Mouse (Mus musculus): ENCODE results near the gene Gm5136.

Gene Gm5136

DNA sequence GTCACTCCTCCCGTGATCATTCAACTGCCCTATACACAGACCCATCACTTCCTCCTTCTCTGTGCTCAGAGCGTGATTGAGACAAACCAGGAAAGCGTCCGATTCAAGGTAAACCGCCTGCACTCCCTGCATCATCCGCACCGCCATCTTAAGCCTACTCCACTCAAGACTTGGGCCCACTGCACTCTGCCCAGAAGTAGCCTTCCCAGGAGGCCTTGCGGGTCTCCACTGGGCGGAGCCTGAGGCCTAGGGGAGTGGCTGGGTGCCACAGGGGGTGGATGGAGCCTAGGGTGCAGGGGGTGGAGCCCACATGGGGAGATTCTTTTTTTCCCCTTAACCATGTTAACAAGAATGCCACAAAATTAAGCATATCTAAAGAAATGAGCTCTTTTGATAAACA is at the start of gene Gm5136:
Gene Gm5136 (minus strand): TSS at position 215 of the 400 bp plus-strand sequence.
- DNase-seq, result no peak

DNA sequence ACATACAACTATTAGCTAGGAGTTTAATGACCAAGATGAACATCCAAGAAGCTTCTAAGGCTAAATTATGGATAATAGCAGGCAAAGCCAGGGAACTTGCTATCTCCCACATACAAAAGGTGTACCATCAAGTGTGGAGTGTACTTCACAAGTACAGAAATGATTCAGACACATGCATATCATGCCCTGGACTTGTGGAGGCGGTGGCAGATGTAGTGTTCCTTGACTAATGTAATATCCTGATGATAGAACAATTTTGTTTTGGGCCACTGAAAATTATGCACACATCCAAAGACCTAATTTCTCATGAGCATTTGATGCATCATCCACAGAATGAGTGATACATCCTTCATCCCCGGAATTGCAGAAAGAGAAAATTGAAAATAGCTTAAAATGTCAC is 43.8 kb upstream of the Gm5136 start:
- DNase-seq, result peak; percentile 54

DNA sequence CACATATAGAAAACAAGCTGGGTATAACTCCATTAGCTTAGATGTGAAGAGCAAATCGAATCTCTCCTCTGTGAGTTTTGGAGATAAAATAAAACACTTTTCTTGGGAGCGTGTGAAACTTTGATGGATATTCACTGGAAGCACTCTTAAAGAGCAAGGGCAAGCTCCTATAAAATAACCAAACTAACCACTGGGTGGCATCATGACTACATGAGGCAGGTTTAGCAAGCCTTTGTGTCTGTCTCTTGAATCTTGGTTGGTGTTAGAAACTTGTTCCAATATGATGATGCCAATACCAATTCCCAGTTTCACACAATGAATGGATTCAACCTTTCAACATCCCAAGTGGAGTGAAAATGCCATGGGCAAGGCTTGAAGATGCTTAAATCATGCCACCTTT is 34.0 kb upstream of the Gm5136 start:
- DNase-seq, result no peak

DNA sequence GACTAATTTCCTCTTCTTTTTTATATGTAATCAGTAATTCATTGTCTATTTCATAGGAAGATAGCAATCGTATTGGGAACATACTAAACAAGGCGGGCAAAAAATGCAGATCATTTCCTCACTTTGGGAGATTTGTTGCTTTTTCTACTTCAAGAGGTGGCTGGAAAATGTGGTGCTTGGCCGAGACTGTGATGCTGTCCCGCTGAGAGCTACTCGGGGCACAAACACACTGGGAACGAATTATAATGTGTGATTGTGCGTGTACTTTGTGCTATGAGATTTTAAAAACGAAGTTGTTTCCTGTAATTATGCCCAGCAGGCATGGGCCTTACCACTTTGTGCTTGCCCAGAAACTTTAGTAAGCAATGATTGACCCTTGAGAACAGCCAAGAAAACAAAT is 29.0 kb upstream of the Gm5136 start:
- no peak for DNase-seq

DNA sequence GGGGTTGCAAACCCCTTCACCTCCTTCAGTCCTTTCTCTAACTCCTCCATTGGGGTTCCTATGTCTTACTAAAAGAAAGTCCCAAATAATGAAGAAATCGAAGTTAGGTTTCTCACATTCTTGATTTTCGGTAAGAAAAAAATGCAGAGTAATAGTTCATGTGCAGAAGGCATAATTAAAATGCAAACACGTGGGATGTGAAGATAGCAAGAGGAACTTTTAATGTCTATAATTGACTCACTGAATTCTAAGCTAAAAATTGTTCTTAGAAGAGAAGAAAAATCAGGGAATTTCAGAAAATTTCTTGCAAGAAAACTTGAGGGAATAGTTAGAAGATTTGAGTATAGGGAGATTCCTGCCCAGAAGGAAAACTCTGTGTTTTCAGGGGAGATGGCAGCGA is 26.4 kb upstream of the Gm5136 start:
- DNase-seq, result no peak

DNA sequence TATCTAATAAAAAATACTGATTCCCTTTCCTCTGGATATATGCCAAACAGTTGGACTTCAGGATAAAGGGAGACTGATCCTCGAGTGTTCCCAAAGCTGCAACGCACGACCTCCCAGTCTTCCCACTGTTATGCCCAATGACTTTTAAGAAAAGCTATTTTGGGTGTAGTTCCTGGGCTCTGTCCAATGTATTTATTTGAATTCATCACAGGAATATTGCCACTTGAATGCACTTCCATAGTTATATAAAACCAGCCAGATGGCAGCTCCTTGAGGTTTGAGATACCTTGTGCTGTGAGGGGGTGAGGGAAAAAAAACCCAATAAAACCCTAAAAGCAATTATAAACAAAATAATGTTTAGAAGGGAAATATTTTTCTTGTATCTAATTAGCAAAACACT is 24.9 kb upstream of the Gm5136 start:
- DNase-seq, result no peak

DNA sequence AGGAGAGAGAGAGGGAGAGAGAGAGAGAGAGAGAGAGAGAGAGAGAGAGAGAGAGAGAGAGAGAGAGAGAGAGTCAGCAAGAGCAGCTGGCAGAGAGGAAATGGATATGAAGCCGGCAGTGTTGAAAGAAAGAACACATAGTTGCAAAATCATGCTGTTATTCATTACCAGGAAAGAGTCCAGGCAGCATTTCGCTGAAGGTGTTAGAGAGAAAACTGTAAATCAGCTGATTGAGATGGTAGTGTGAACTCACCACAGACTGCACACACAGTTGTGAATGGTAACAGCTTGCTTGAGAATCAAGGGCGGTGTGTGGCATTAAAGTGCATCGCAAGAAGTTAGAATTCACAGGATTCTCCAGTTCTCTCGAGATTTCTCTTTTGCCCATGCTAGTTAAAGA is 10.6 kb upstream of the Gm5136 start:
- DNase-seq, result peak; percentile 73

DNA sequence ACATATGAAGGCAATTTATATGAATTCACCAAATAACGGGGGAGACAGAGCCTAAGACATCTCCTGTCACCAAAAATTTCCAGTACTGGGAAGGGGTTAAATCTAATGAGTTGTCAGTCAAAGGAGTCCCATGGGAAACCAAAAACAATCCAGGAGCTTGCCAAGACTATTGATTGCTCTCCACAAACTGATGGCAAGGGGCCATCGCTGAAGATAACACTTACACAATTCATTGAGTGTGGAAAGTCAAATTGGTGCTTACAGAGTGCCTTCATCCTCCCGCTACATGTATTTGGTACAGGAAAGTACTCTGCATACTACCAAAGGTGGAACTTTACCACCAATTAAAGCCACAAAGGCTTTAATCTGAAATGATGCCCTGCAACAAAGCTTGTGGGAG is 5.7 kb upstream of the Gm5136 start:
- DNase-seq, result no peak

DNA sequence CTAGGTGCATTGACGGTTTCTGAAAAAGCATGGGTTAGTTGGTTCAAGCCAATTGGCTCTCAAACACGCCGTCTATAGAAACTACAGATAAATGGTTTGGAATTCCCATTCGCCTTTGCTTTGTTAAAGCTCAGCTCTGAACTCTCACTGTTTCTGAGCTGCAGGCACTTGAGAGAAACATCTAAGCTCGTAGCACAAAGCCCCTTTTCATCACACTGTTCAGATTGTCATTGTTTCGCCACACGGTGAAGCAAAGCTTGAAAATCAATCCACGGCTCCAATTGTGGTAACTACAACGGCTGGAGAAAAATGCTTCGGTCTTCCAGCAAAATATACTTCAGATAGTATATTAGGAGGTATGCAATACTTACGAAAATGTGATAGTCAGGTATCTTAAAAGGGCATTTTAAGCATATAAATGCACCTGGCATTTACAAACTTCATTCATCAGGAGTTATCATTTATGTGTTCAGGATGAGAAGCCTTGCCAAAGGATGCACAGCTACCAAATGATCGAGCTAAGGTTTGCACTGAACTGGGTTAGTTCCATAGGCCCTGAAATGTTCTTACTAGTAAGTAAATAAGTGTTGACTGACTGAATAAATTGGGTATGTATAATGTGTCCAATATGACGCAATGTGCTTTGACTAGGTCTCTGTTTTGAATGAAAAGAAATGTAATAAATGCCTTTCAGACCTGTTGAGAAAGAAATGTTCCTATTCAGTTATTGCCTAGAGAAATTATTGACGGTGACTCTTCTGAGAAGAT is 1.6 kb upstream of the Gm5136 start:
- DNase-seq, result no peak

DNA sequence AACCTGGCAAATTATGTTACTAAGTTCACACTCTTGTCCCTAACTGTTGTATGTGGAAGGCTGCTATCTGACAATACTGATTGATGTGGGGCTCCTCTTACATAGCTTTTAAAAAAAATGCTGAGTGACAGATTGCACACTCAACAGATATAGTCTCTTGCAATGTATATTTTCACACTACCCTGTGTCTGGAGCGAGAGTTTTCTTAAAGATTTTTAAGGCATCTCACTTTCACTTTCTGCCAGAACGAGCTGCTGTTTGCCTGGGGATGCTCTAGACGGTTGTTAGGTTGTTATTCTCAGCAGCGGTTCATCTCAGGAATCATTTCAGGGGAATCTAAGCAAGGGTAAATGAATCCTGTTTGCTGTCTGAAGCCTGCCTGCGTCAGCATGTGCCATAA is 2.9 kb downstream of the Gm5136 start:
- DNase-seq, result no peak

DNA sequence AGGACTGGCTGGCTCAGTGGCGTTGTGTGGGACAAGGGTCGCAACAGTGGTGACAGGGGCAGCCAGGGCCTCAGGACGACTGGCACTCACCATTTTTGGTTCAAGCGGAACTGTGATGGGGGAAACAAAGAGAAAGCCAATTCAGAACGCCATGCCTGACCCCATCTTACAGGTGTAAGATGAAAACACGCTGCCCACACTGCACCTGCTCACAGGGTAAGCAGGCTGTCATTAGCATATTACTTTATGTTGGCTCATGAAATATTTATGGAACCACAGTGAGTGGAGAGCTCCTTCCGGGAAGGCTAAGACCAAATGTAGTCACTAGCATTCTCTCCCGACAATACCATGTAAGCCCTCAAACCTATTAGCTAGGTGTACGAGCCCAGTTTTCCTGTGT is 9.0 kb downstream of the Gm5136 start:
- no peak for DNase-seq

DNA sequence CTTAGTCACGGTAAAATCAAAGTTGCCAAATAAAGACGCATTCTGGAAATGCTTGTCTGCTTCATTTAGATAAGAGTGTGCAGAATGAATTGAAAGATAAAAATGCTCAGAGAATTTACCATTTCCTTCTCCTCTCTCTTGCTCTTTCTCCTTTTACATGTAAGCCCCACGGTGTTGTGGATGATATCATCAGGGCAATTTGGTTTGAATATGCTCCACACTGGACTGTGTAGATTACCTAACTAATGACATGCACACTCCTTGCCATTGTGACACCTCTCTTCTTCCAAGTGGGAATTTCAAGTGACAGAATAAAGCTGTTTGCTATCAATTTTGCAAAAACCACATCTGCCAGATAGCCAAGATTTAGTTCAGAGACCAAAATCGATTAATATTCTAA is 13.3 kb downstream of the Gm5136 start:
- DNase-seq, result no peak

DNA sequence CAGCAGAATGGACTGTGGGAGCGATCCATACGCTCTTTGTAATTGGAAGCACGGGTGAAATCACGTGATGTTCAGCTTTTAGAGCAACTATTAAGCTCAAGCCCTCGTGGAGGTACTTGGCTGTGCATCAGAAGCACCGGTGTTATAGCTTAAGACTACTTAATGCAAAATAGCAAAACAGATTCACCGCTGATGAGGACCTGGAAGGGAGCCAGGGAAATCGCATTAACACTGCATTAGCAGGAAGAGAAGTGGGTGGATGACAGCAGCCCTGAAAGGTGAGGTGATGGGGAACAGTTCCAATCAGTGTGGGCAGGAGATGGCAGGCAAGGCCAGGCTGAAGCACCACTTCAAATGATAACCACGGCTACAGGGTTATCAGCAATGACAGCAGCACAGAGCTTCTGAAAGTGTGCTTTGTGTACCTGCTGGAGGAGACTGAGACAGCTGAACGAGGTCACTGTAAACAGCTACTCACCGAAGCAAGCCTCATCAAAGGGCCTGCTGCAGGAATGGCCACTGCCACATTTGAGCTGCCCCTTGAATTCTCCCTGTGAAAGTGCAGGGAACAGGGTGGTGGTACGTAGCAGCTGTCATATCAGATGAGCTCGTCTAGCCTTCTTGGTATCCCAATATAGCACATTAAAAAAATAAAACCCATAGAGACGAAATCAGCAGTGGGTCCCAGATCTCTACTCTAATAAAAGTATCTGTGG is 20.1 kb downstream of the Gm5136 start:
- DNase-seq, result peak; percentile 68

DNA sequence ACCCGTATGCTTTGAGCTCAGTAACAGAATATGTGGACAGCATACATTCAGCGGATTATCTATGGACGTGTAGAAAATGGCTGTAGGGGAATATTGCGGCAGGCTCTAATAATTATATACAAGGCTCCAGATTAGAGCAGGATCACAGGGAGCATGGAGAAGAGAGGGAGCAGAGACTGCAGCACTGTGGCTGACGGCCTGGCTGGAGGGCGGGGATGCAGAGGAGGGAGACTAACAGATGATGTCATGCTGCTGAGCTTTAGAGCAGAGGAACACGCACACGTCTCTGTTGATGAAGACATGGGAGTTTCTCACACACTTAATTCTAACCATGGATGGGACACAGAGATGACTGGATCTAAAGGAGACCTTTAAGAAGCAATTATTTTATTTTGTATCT is 22.9 kb downstream of the Gm5136 start:
- no peak for DNase-seq

DNA sequence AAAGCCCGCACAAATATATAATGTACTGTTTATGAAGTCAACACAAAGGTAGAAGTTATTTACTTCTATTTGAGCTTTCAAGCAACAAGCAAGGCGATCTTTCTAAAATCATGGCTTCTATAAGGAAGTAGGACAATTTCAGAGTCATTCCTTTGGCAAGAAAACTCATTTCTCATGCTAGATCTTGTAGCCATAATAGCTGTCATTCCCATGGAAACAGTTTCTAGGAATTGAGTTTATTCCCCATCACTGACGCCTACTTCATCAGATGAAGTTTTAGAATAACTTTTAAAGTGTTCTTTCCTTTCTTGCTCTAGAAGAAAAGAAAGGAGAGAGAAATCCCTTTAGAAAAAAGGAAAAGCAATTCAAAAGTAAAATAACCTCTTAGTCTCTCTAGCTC is 31.0 kb downstream of the Gm5136 start:
- DNase-seq, result no peak

DNA sequence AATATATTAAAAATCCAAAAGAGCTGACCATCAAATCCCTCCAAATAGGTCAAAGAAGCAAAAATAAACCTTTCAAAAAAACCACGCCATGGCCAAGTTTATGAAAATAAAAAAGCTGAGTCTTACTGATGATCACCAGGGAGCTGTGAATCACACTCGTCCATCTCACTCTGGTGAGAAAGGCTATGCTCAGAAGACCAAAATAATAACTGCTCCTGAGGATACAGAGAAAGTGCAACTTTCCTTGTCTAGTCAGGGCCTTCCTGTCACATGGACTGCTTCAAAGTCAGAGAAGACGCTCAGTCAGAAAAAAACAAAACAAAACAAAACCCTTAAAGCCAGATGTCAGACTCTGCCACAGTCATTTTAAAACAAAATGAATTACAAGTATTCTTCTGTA is 39.7 kb downstream of the Gm5136 start:
- no peak for DNase-seq

DNA sequence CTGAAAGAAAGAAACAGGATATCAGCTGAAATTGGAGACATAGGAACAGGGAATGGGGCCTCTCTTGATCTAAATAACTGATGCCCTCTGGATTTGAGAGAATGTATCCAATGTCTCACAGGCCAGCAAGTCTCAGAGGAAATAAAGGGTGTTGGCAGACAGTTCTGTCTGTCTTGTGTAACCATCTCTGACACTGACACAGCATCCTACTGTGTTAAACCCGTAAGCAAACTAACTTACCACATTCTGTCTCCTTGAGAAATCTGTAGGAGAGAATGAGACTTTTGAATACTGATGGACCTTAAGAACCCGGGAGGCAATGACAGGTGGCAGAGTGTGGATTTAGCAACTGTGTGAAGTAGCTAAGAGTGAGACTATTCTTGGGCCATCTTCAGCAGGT is 41.7 kb downstream of the Gm5136 start:
- no peak for DNase-seq

DNA sequence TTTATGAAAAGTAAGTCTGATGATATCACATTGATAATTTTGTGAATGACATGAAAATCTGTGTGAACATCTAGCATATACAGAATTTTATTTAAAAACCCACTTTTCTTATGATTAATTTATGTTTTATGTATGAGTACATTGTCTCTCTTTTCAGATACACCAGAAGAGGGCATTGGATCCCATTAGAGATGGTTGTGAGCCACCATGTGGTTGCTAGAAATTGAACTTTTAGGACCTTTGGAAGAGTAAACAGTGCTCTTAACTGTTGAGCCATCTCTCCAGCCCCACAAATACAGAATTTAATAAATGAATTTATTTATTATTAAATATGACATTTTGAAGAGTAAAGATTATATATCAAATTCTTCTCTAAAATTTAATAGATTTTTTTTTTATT is 42.3 kb downstream of the Gm5136 start:
- DNase-seq, result no peak

DNA sequence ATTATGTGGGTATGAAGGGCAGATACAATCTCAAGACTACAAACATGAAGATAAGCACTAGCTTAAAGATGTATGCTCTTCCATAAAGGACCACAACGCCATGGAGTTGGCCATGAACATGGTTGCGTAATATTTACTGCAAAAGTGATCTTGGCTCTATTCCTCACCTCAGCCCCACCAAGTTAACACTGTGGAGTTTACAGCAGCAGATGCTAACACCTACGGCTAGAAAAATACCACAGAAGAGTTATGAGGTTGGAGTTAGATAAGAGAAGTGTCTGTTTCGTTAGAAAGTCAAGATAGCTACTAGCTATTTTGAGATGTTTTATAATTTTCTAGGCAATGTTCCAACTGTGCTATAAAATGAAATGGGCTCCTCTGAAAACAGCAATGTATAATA is 43.1 kb downstream of the Gm5136 start:
- DNase-seq, result peak; percentile 65

DNA sequence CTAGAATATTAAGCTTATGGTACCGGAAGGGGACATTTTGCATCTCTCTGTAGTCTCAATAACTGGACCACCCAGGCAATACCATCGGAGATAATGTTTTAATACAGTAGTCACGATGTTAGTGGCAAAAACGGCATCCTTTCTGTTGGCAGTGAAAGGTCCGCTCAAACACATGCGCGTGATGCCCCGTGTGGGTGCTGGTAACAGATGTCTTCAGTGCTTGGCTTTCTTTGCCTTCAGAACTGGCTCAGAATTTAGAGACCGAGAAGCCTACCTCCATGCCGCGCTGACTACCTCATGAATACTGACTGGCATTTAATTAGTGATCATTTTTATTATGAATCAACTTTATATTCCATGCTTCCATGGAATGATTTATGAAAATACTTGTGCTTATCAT is 44.9 kb downstream of the Gm5136 start:
- DNase-seq, result no peak

DNA sequence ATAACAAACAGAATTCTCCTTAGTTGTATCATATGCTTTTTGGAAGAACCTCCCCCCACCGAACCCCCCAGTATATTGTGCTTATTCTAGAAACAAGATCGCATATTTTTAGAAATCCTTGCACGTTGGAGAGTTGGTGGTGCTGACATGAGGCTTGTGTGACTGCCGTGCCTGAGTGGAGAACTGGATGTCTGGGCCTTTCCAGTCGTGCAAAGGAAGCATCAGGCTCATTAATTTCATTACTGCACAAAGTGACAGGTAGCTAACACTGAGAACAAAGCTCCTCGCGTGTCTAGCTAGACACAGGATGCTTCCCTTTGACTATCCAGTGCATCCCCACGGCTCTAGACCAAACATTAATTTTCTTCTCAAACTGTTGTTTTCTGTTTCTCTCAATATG is 47.1 kb downstream of the Gm5136 start:
- DNase-seq, result no peak

DNA sequence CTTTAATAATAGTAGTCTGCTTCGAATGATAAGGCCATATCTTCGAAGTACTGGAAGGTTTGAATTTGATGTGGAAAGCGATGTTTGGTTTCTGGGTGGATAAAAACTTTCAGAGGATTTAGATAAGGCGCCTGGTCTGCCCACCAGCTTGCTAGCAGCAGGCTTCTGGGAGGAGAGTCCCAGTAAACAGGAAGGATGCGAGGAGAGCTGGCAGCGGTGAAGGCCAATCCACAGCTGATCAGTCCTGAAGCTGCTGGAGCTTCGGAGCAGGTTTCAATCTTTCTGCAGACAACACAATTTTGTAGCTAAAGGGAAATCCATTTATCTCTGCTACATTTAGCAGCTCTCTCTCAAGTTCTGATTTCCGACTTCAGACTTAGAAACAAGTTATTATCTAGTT is 47.9 kb downstream of the Gm5136 start:
- no peak for DNase-seq

DNA sequence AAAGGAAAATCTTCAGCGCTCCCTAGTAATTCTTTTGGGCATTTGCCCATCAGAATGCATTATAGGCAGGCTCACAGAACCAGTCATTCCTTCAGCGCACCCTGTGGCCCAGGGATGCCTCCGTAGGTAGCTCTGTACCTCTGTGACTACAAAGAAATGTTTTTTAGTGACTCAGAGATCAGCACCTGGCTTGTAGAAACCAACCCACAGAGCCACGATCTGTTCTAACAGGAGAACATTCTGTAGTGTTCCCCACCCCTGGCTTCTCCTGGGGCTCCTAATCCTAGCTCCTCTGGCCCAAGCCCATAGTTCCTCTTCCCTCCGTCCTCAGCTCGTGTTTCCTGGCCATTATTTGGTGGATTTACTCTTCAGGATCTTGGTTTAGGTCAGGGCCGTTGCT is 50.8 kb downstream of the Gm5136 start:
- DNase-seq, result no peak

Measured in right cerebral cortex, adult 18-20 months (tissue).